Mouse (Mus musculus): ENCODE data around the gene Rpl18a. TPM values are rescaled to one million over a fixed set of nuclear protein-coding genes. Genes with fewer than 3 reads are reported as not detected.
A peak's percentile ranks its signal among the peaks of the same experiment; 100 is the strongest.
"Not testable (repeated sequence)": the region's sequence is repeated elsewhere in the genome, so short reads cannot be mapped to it uniquely, and the experiment has no call there.

The Rpl18a gene
- polyA plus RNA-seq, 1 experiment from 2014 or later = 2,704 TPM

- WGBS = 1% methylated on average over 20 of the region's 20 CpGs
- H3K4me3 ChIP-seq (replicated peaks; ENCODE audit: low read length) = peak overlapping the region; percentile 66
- peak overlapping the region; percentile 80 for H3K27ac ChIP-seq
- peak overlapping the region; percentile 69 for H3K9ac ChIP-seq
- peaks cover 23% of the 10 kb centered on the region for H3K27me3 ChIP-seq (ENCODE audit: control insufficient read depth, insufficient read depth, low read length)
- DNase-seq (ENCODE audit: low spot score) (peak; percentile 95), ATAC-seq (ENCODE audit: low FRiP score) (peak; percentile 55)
- peak overlapping the region; percentile 79 for H3K4me2 ChIP-seq (replicated peaks)
- no peaks in the 10 kb centered on the region for H3K9me3 ChIP-seq (ENCODE audit: control insufficient read depth, low read length)
- H3K4me1 ChIP-seq (replicated peaks; ENCODE audit: control insufficient read depth, insufficient read depth, low read length) = peaks cover 8% of the 10 kb centered on the region
- peaks cover 29% of the 10 kb centered on the region for H3K36me3 ChIP-seq (replicated peaks; ENCODE audit: control insufficient read depth, insufficient read depth)
Measured at GRCm38 (mm10) chr8:70897681-70898413, 635 bp upstream of the Rpl18a start.

GRCm38 (mm10) chr8:70896316-70897020 lies 744 bp downstream of the Rpl18a start:
- Histone ChIP-seq H3K9ac (peak overlapping the region; percentile 87), H3K4me2 (replicated peaks) (peak overlapping the region; percentile 86), H3K27ac (no peak overlapping the region), H3K4me3 (replicated peaks; ENCODE audit: low read length) (peak overlapping the region; percentile 66), H3K9me3 (ENCODE audit: control insufficient read depth, low read length) (no peaks in the 10 kb centered on the region), H3K36me3 (replicated peaks; ENCODE audit: control insufficient read depth, insufficient read depth) (peaks cover 29% of the 10 kb centered on the region), H3K27me3 (ENCODE audit: control insufficient read depth, insufficient read depth, low read length) (peaks cover 37% of the 10 kb centered on the region), H3K4me1 (replicated peaks; ENCODE audit: control insufficient read depth, insufficient read depth, low read length) (peaks cover 16% of the 10 kb centered on the region)
- 5% methylated on average over 25 of the region's 25 CpGs for WGBS
- DNase-seq (ENCODE audit: low spot score) (no peak), ATAC-seq (ENCODE audit: low FRiP score) (no peak)

GRCm38 (mm10) chr8:70895571-70896259 lies 1.5 kb downstream of the Rpl18a start:
- ATAC-seq (ENCODE audit: low FRiP score); H3K27ac ChIP-seq; DNase-seq (ENCODE audit: low spot score); H3K9ac ChIP-seq; H3K9me3 ChIP-seq (ENCODE audit: control insufficient read depth, low read length): not testable (repeated sequence)
- Histone ChIP-seq H3K27me3 (ENCODE audit: control insufficient read depth, insufficient read depth, low read length) (peaks cover 44% of the 10 kb centered on the region), H3K4me2 (replicated peaks) (peak overlapping the region; percentile 86), H3K36me3 (replicated peaks; ENCODE audit: control insufficient read depth, insufficient read depth) (peaks cover 30% of the 10 kb centered on the region), H3K4me1 (replicated peaks; ENCODE audit: control insufficient read depth, insufficient read depth, low read length) (peaks cover 16% of the 10 kb centered on the region), H3K4me3 (replicated peaks; ENCODE audit: low read length) (peak overlapping the region; percentile 66)
- 80% methylated on average over 21 of the region's 24 CpGs for WGBS

DNA sequence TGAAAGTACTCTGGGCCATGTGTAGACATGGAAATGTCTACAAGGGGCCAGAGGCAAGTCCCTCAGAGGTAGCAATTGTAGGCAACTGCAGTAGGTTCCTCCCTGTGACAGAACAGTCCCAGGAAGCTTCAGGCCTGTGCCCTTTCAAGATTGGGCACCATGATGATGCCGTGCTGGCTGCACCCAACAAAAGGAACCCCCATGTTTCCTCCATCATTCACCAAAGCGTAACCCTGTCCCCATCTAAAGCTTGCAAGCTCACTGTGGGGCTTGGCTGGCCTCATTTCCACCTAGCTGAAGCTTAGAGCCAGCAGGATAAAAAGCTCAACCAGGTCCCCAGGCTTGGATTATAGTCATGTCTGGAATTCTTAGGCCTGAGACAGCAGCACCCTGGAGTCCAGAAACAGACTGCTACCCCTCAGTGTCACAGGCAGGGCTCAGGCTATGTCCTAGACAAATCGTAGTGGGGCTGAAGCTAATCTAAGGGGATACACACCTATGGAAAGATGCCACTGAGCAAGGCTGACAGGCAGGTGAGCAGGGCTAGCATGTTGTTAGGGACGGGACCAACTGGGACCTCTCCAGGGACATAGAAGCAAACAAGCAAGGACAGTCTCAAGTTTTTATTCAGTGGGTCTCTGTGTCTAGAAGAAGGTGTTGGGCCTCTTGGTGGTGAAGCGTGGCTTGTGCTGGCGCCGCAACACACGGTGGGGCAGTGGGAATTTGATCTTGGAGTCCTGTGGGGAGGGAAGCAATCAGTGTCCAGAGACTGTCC lies 2.3 kb downstream of the Rpl18a start:
- H3K36me3 ChIP-seq (replicated peaks; ENCODE audit: control insufficient read depth, insufficient read depth) = peaks cover 32% of the 10 kb centered on the region
- ATAC-seq (ENCODE audit: low FRiP score) (no peak), DNase-seq (ENCODE audit: low spot score) (no peak)
- H3K27ac ChIP-seq = no peak overlapping the region
- H3K4me2 ChIP-seq (replicated peaks) = no peak overlapping the region
- H3K27me3 ChIP-seq (ENCODE audit: control insufficient read depth, insufficient read depth, low read length) = peaks cover 52% of the 10 kb centered on the region
- no peaks in the 10 kb centered on the region for H3K9me3 ChIP-seq (ENCODE audit: control insufficient read depth, low read length)
- H3K4me3 ChIP-seq (replicated peaks; ENCODE audit: low read length) = no peak overlapping the region
- 86% methylated on average over 8 of the region's 8 CpGs for WGBS
- no peak overlapping the region for H3K9ac ChIP-seq
- peaks cover 16% of the 10 kb centered on the region for H3K4me1 ChIP-seq (replicated peaks; ENCODE audit: control insufficient read depth, insufficient read depth, low read length)

DNA sequence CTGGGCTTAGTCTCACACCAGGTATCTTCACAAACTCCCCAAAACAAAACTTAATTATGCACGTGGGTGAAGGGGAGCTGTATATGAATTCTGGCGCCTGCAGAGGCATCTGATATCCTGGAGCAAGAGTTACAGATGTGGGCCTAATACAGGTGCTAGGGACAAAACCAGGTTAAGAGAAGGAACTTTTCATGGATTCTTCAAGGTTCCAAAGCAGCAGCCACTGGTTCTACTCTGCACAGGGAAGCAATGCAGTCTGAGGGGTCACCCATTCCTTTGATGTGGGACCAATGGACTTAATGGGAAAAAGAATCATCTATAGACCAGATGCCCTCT lies 2.9 kb downstream of the Rpl18a start:
- H3K9ac ChIP-seq = no peak overlapping the region
- no peak for DNase-seq (ENCODE audit: low spot score)
- H3K4me3 ChIP-seq (replicated peaks; ENCODE audit: low read length) = no peak overlapping the region
- H3K4me2 ChIP-seq (replicated peaks) = no peak overlapping the region
- H3K4me1 ChIP-seq (replicated peaks; ENCODE audit: control insufficient read depth, insufficient read depth, low read length) = peaks cover 16% of the 10 kb centered on the region
- 72% methylated on average over 2 of the region's 2 CpGs for WGBS
- peaks cover 32% of the 10 kb centered on the region for H3K36me3 ChIP-seq (replicated peaks; ENCODE audit: control insufficient read depth, insufficient read depth)
- no peak overlapping the region for H3K27ac ChIP-seq
- peaks cover 54% of the 10 kb centered on the region for H3K27me3 ChIP-seq (ENCODE audit: control insufficient read depth, insufficient read depth, low read length)
- ATAC-seq (ENCODE audit: low FRiP score) = no peak
- no peaks in the 10 kb centered on the region for H3K9me3 ChIP-seq (ENCODE audit: control insufficient read depth, low read length)

DNA sequence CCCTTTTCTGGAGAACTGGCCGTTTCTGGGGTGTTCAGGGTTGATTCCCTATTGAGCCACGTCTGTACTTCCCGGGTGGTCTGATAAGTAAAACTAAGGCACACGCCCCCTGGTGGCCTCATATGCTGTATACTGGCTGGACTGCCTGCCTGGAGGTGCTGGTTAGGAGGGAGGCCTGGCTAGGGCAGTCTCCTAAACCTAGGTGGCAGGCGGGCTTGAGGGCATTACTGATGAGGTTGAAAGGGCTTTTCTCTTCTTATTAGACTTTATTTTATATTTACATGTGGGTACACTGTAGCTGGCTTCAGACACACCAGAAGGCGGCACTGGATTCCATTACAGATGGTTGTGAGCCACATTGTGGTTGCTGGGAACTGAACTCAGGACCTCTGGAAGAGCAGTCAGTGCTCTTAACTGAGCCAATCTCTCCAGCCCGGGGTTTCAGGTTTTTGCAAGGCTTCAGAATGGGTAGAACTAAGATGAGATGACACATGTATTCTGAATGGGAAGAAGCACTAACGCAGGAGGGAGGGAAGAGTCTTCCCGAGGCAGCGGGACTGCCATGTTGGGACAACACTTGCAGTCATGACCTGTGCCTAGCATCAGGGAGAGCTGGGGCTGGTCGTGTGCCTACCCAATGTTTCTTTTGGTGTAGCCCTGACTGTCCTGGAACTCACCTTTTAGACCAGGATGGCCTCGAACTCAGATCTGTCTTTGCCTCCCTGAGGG lies 3.4 kb downstream of the Rpl18a start:
- H3K4me3 ChIP-seq (replicated peaks; ENCODE audit: low read length) = no peak overlapping the region
- H3K27me3 ChIP-seq (ENCODE audit: control insufficient read depth, insufficient read depth, low read length) = peaks cover 54% of the 10 kb centered on the region
- H3K9ac ChIP-seq = no peak overlapping the region
- WGBS = 32% methylated on average over 12 of the region's 12 CpGs
- no peak overlapping the region for H3K4me2 ChIP-seq (replicated peaks)
- no peak for ATAC-seq (ENCODE audit: low FRiP score)
- peaks cover 32% of the 10 kb centered on the region for H3K36me3 ChIP-seq (replicated peaks; ENCODE audit: control insufficient read depth, insufficient read depth)
- peaks cover 16% of the 10 kb centered on the region for H3K4me1 ChIP-seq (replicated peaks; ENCODE audit: control insufficient read depth, insufficient read depth, low read length)
- peak; percentile 76 for DNase-seq (ENCODE audit: low spot score)
- no peak overlapping the region for H3K27ac ChIP-seq
- H3K9me3 ChIP-seq (ENCODE audit: control insufficient read depth, low read length) = no peaks in the 10 kb centered on the region

DNA sequence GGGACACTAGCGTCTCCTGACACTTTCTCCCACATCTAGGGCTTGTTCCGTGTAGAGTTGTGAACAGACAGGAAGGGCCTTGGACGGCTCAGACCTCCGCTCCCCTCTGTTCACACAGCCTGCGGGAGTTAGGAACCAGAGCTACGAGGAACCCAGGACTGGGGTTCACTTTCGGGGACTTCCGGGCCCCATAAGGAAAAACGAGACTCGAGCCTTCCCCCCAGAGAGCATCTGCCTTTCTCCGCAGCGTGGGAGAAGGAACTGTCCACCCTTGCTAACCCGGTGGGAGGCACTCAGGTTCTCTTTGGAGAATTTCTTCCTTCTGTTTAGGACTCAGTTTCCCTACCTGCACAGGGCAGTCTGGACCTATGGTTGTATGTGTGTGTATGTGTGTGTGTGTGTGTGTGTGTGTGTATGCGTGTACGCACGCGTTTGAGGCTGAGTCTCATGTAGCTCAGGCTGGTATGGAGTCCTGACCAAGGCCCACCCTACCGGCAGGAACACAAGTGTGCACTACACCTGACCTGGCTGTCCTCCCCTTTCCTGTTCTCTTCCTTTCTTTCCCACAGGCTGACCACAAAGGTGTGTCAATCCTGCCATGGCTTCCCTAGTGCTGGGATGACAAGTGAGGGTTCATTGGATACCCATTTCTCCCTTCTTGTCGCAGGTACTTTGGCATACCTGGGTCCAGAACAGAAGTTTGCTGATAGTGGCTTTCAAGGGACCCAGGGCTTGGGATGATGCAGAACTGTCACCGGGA lies 4.1 kb downstream of the Rpl18a start:
- H3K4me1 ChIP-seq (replicated peaks; ENCODE audit: control insufficient read depth, insufficient read depth, low read length) = peaks cover 12% of the 10 kb centered on the region
- H3K36me3 ChIP-seq (replicated peaks; ENCODE audit: control insufficient read depth, insufficient read depth) = peaks cover 32% of the 10 kb centered on the region
- no peaks in the 10 kb centered on the region for H3K9me3 ChIP-seq (ENCODE audit: control insufficient read depth, low read length)
- H3K4me3 ChIP-seq (replicated peaks; ENCODE audit: low read length) = peak overlapping the region; percentile 22; the same call in 1 of the 2 replicates
- peaks cover 54% of the 10 kb centered on the region for H3K27me3 ChIP-seq (ENCODE audit: control insufficient read depth, insufficient read depth, low read length)
- H3K9ac ChIP-seq = peak overlapping the region; percentile 42
- ATAC-seq (ENCODE audit: low FRiP score) (no peak), DNase-seq (ENCODE audit: low spot score) (no peak)
- 29% methylated on average over 20 of the region's 20 CpGs for WGBS
- H3K27ac ChIP-seq = no peak overlapping the region
- peak overlapping the region; percentile 35 for H3K4me2 ChIP-seq (replicated peaks)
